Mouse (Mus musculus) olfactory bulb, adult 2 months (tissue): ENCODE results near the gene Atp6v1e2.

ENCODE experiments used
- CTCF ChIP-seq: fragments of 200-500 bp; IDR thresholded peaks from 2 replicates; pipeline ENCODE4 v1.5.1; 2012; ENCODE audit warnings: low read depth, mild to moderate bottlenecking, low read length, moderate library complexity; ENCODE audit not compliant: insufficient read depth
- POLR2A ChIP-seq: fragments of 200-500 bp; IDR thresholded peaks from 2 replicates; pipeline ENCODE4 v1.6.1; 2012; ENCODE audit warnings: mild to moderate bottlenecking, low read depth, low read length, moderate library complexity; ENCODE audit not compliant: insufficient read depth

GRCm38 (mm10) chr17:86997323-86997722 is 49.6 kb upstream of the Atp6v1e2 start:
- TF ChIP-seq POLR2A, result no peak
- TF ChIP-seq CTCF, result no peak
